Mouse (Mus musculus): ENCODE measurements around the gene Vps51. TPM values are rescaled to one million over a fixed set of nuclear protein-coding genes. Genes with fewer than 3 reads are reported as not detected.

The Vps51 gene
- polyA plus RNA-seq, 1 experiment: 72.9 TPM

DNA sequence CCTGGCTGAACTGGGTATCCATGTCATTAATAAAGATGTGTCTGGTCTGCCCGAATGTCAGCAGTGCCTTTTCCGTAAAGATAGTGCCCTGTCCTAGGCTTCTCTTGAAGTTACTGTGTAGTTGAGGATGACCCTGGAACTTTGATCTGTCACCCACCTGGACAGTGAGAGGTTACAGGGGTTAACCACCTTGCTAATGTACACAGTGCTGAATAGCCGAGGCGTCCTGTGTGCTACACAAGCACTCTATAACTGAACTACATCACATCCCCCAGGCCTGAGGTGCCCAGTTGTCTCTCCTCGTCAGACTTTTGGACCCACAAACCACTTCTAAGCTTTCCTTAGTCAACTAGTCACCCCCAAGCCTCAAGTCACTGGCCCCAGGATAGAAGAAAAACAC, 14.6 kb downstream of the Vps51 start:
- Histone ChIP-seq H3K4me1 (ENCODE audit: control insufficient read depth, insufficient read depth, insufficient read length) (peaks cover 9% of the 10 kb centered on the region; the same call in 1 of the 2 replicates), H3K27ac (ENCODE audit: insufficient read depth, low read length) (peak overlapping the region; percentile 89), H3K36me3 (ENCODE audit: control insufficient read depth, insufficient read depth, low read length) (peaks cover 4% of the 10 kb centered on the region), H3K4me3 (ENCODE audit: extremely low read depth, insufficient read depth, insufficient read length) (peak overlapping the region; percentile 96), H3K27me3 (ENCODE audit: control insufficient read depth, insufficient read depth, low read length) (no peaks in the 10 kb centered on the region)
- WGBS: 45% methylated on average over 5 of the region's 5 CpGs
- TF ChIP-seq CTCF (IDR thresholded peaks at IDR 0.05; ENCODE audit: extremely low read depth, insufficient read depth, insufficient read length, insufficient replicate concordance): no peak
- TF ChIP-seq POLR2A (IDR thresholded peaks at IDR 0.05; ENCODE audit: low read depth, low read length): no peak
- DNase-seq (ENCODE audit: low read depth in 1 of 2, low spot score in 2 of 2): no peak

DNA sequence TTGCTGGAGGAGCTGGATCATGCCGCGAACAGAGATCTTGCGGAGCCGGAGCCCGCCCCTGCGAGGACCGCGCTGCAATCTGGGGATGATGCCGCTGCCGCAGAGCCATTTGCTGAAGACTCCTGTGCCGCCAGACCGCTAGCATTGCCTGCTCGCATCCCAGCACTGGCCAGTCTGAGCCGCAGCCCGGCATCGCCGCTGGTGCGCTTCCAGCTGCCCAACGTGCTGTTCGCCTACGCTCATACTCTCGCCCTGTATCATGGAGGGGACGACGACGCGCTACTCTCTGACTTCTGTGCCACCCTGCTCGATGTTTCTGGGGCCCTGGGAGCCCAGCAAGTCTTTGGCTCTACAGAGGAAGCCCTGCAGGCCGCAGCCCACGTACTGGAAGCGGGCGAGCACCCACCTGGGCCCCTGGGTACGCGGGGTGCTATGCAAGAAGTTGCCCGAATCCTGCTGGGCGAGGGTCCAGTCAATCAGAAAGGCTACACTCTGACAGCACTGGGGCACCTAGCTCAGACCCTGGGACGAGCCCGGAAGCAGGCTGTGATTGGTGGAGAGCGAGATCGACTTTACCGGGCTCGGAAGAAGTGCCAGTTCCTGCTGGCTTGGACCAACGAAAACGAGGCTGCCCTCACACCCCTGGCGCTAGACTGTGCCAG, 15.3 kb downstream of the Vps51 start:
- H3K27me3 ChIP-seq (ENCODE audit: control insufficient read depth, insufficient read depth, low read length): no peaks in the 10 kb centered on the region
- peaks cover 8% of the 10 kb centered on the region; the same call in 1 of the 2 replicates for H3K4me1 ChIP-seq (ENCODE audit: control insufficient read depth, insufficient read depth, insufficient read length)
- no peak for TF ChIP-seq POLR2A (IDR thresholded peaks at IDR 0.05; ENCODE audit: low read depth, low read length)
- no peak for TF ChIP-seq CTCF (IDR thresholded peaks at IDR 0.05; ENCODE audit: extremely low read depth, insufficient read depth, insufficient read length, insufficient replicate concordance)
- under 1% methylated on average over 44 of the region's 44 CpGs for WGBS
- peak overlapping the region; percentile 96 for H3K4me3 ChIP-seq (ENCODE audit: extremely low read depth, insufficient read depth, insufficient read length)
- peak overlapping the region; percentile 89 for H3K27ac ChIP-seq (ENCODE audit: insufficient read depth, low read length)
- H3K36me3 ChIP-seq (ENCODE audit: control insufficient read depth, insufficient read depth, low read length): peaks cover 4% of the 10 kb centered on the region
- DNase-seq (ENCODE audit: low read depth in 1 of 2, low spot score in 2 of 2): peak in 1 of 2 experiments; percentile 69

DNA sequence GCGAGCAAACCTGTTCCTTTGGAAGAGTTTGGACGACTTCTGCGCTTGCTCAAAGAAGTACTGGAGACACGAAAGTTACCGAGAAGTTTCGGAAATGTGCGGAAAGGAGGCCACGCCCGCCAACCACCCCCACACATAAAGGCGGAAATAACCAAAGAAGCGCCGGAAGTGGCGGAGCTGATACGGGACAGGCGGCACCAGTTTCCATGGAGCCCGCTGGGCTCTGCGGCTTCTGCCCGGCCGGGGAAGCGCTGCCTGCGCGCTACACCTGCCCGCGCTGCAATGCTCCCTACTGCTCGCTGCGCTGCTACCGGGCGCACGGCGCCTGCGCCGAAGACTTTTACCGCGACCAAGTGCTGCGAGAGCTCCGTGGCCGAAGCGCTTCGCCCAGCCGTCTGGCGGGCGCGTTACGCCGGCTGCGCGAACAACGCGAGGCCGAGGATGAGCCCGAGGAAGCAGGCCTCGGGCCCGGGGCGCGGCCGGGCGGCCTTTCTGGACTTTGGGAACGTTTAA, 16.0 kb downstream of the Vps51 start, which contains the start of gene Znhit2:
Znhit2 (plus strand) TSS at position 172 of the 513 bp plus-strand sequence.
- Histone ChIP-seq H3K27ac (ENCODE audit: insufficient read depth, low read length) (peak within 1 kb of the TSS; percentile 89), H3K4me3 (ENCODE audit: extremely low read depth, insufficient read depth, insufficient read length) (peak within 1 kb of the TSS; percentile 96), H3K4me1 (ENCODE audit: control insufficient read depth, insufficient read depth, insufficient read length) (peaks cover 6% of the 10 kb centered on the region; the same call in 1 of the 2 replicates), H3K27me3 (ENCODE audit: control insufficient read depth, insufficient read depth, low read length) (no peaks in the 10 kb centered on the region), H3K36me3 (ENCODE audit: control insufficient read depth, insufficient read depth, low read length) (peaks cover 4% of the 10 kb centered on the region)
- WGBS: under 1% methylated on average over 58 of the region's 58 CpGs
- peak; percentile 90 to 93 for DNase-seq (ENCODE audit: low read depth in 1 of 2, low spot score in 2 of 2)
- TF ChIP-seq POLR2A (IDR thresholded peaks at IDR 0.05; ENCODE audit: low read depth, low read length) (peak; percentile 28; the same call in 1 of the 2 replicates), CTCF (IDR thresholded peaks at IDR 0.05; ENCODE audit: extremely low read depth, insufficient read depth, insufficient read length, insufficient replicate concordance) (no peak)

GRCm38 (mm10) chr19:6058966-6059365, 18.1 kb downstream of the Vps51 start:
- Histone ChIP-seq H3K27me3 (ENCODE audit: control insufficient read depth, insufficient read depth, low read length) (no peaks in the 10 kb centered on the region), H3K36me3 (ENCODE audit: control insufficient read depth, insufficient read depth, low read length) (peaks cover 15% of the 10 kb centered on the region), H3K4me1 (ENCODE audit: control insufficient read depth, insufficient read depth, insufficient read length) (peaks cover 6% of the 10 kb centered on the region; the same call in 1 of the 2 replicates), H3K27ac (ENCODE audit: insufficient read depth, low read length) (no peak overlapping the region), H3K4me3 (ENCODE audit: extremely low read depth, insufficient read depth, insufficient read length) (no peak overlapping the region)
- WGBS: 88% methylated on average over 5 of the region's 5 CpGs
- TF ChIP-seq POLR2A (IDR thresholded peaks at IDR 0.05; ENCODE audit: low read depth, low read length) (no peak), CTCF (IDR thresholded peaks at IDR 0.05; ENCODE audit: extremely low read depth, insufficient read depth, insufficient read length, insufficient replicate concordance) (no peak)
- DNase-seq (ENCODE audit: low read depth in 1 of 2, low spot score in 2 of 2): no peak

DNA sequence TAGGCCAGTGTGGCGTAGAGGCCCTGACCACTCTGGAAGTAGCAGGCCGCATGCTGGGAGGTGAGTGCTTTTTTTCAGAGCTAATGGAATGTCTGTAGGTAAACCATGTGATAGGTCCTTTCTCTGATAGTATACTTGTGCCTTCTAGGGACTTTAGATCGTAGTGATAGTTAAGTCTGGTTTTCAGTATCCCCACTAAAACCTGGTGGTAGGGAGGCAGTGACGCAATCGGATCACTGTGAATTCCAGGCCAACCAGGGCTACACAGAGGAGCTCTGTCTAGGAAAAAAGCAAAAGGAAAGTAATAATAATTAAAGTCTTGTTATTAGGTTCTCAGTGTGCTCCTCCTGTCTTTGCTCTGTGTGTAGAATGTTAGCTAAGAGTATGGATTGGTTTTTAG, 18.5 kb downstream of the Vps51 start:
- 33% methylated on average over 5 of the region's 5 CpGs for WGBS
- Histone ChIP-seq H3K4me1 (ENCODE audit: control insufficient read depth, insufficient read depth, insufficient read length) (peaks cover 6% of the 10 kb centered on the region; the same call in 1 of the 2 replicates), H3K36me3 (ENCODE audit: control insufficient read depth, insufficient read depth, low read length) (peaks cover 20% of the 10 kb centered on the region), H3K27ac (ENCODE audit: insufficient read depth, low read length) (no peak overlapping the region), H3K4me3 (ENCODE audit: extremely low read depth, insufficient read depth, insufficient read length) (peak overlapping the region; percentile 90; the same call in 1 of the 2 replicates), H3K27me3 (ENCODE audit: control insufficient read depth, insufficient read depth, low read length) (no peaks in the 10 kb centered on the region)
- TF ChIP-seq POLR2A (IDR thresholded peaks at IDR 0.05; ENCODE audit: low read depth, low read length) (no peak), CTCF (IDR thresholded peaks at IDR 0.05; ENCODE audit: extremely low read depth, insufficient read depth, insufficient read length, insufficient replicate concordance) (no peak)
- DNase-seq (ENCODE audit: low read depth in 1 of 2, low spot score in 2 of 2): no peak

DNA sequence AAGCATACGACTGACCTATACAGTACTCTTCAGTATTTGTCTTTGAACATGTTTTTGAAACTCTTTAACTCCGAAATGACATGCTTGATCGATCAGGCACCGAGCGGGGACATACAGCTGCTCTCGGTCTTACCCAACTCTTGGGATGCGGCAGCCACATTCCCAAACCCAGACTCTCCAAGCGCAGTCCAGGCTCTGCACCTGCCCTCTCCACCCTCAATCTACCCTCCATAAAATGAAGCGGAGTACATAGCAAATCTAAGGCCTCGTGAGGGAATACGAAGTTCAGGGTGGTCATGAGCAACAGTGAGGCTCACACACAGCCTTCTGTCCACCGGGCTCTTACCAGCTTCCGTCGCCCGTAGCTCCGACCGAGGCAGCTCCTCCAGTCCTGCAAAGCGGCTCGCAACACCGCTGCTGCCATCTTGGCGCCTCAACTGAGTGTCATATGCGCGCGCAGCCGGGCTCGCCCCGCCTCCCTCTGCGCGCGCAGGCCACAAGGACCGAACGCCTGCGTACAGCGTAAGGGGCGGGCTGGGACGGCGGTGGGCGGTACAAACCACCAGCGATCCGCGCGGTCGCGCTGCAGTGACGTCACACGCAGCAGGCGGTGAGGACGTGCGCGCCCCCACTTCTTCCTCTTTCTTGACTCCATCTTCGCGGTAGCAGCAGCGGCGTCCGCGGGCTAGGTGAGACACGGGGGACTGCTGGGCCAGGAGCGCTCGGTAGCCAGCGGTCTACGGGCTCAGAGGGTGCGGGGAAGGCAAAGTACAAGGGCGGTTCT, 19.5 kb downstream of the Vps51 start, which contains the start of the genes Mrpl49 and Fau:
Mrpl49 (minus strand) TSS at position 473 of the 784 bp plus-strand sequence.
Fau (plus strand) TSS at position 532 of the 784 bp plus-strand sequence.
- peak; percentile 95 to 99 for DNase-seq (ENCODE audit: low read depth in 1 of 2, low spot score in 2 of 2)
- peak within 1 kb of the TSS; percentile 94 for H3K4me3 ChIP-seq (ENCODE audit: extremely low read depth, insufficient read depth, insufficient read length)
- H3K4me1 ChIP-seq (ENCODE audit: control insufficient read depth, insufficient read depth, insufficient read length): peaks cover 4% of the 10 kb centered on the region; the same call in 1 of the 2 replicates
- peak within 1 kb of the TSS; percentile 81 for H3K27ac ChIP-seq (ENCODE audit: insufficient read depth, low read length)
- no peak for TF ChIP-seq CTCF (IDR thresholded peaks at IDR 0.05; ENCODE audit: extremely low read depth, insufficient read depth, insufficient read length, insufficient replicate concordance)
- TF ChIP-seq POLR2A (IDR thresholded peaks at IDR 0.05; ENCODE audit: low read depth, low read length): peak; percentile 78
- H3K27me3 ChIP-seq (ENCODE audit: control insufficient read depth, insufficient read depth, low read length): no peaks in the 10 kb centered on the region
- H3K36me3 ChIP-seq (ENCODE audit: control insufficient read depth, insufficient read depth, low read length): peaks cover 29% of the 10 kb centered on the region
- WGBS: under 1% methylated on average over 63 of the region's 63 CpGs

Measured in spleen, adult 2 months (tissue).